Mouse (Mus musculus) spleen, adult 2 months (tissue): ENCODE results near the gene Pla2r1. TPM values are rescaled to one million over a fixed set of nuclear protein-coding genes. Genes with fewer than 3 reads are reported as not detected.

Experiments used
- DNase-seq, 2 experiments: peaks; one replicate each; pipeline versions ENCODE4 v3.0.0 to v3.0.0-alpha.2; 2012 to 2021; ENCODE audit warnings: low spot score in 2 of 2, low read depth in 1 of 2
- H3K27ac ChIP-seq: fragments of 200-500 bp; 2 replicates; pipeline ENCODE4 v1.5.1; 2012; ENCODE audit warnings: low read length, inconsistent platforms; ENCODE audit not compliant: insufficient read depth
- H3K27me3 ChIP-seq: fragments of 200-500 bp; 2 replicates; pipeline ENCODE4 v1.6.1; 2012; ENCODE audit warnings: mild to moderate bottlenecking, moderate library complexity, low read length, inconsistent platforms; ENCODE audit not compliant: control insufficient read depth, insufficient read depth
- H3K36me3 ChIP-seq: fragments of 200-500 bp; 2 replicates; pipeline ENCODE4 v1.6.1; 2012; ENCODE audit warnings: mild to moderate bottlenecking, low read length, inconsistent platforms; ENCODE audit not compliant: control insufficient read depth, insufficient read depth
- H3K4me1 ChIP-seq: fragments of 200-500 bp; 2 replicates; pipeline ENCODE4 v1.6.1; 2011; ENCODE audit warnings: inconsistent platforms; ENCODE audit not compliant: control insufficient read depth, insufficient read depth, insufficient read length
- H3K4me3 ChIP-seq: fragments of 200-500 bp; 2 replicates; pipeline ENCODE4 v1.5.1; 2011; ENCODE audit warnings: mild to moderate bottlenecking, inconsistent platforms; ENCODE audit not compliant: insufficient read depth, insufficient read length; ENCODE audit errors: extremely low read depth
- CTCF ChIP-seq: fragments of 200-500 bp; IDR thresholded peaks from 2 replicates; pipeline ENCODE4 v1.5.1; 2011; ENCODE audit warnings: mild to moderate bottlenecking, inconsistent platforms; ENCODE audit not compliant: insufficient read depth, insufficient read length, insufficient replicate concordance; ENCODE audit errors: extremely low read depth
- POLR2A ChIP-seq: fragments of 200-500 bp; IDR thresholded peaks from 2 replicates; pipeline ENCODE4 v1.6.1; 2011; ENCODE audit warnings: low read depth, low read length, inconsistent platforms
- WGBS: fragments of 180-500 bp; shearing (Covaris S2); methylation state at CpG from one replicate; pipeline ENCODE4 v1.1.7; 2018; 5-methylcytosine and 5-hydroxymethylcytosine counted together
- polyA plus RNA-seq: library from polyadenylated mRNA; depleted of rRNA; stranded (reverse); fragments of >200 nt; gene quantifications from 2 replicates; pipeline ENCODE4 v1.2.3, GENCODE M21; 2012; rRNA removed

Gene Pla2r1
- polyA plus RNA-seq, 1 experiment = 1.4 TPM

DNA sequence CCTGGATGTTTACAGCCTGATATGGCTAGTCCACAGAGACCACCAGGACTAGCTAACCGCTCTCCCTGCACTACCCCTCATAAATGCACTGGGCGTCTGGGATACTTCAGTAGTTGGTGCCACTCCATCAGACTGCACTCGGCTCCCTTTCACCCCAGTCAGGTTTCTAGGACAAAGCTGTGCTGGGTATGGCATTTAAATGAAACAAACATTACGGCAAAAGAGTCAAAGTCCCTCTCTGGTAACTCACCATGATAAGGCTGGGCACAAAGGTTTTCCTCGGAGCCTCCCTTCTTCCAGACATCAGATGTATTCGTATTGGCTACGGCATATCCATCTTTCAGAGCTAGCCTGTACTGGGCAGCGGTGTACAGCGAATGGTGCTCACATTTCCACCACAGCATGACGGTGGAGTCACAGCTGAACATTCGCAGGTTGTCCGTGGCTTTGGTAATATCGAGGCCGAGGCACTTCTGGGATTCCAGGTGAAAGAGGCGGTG lies 177.4 kb downstream of the Pla2r1 start:
- no peak for TF ChIP-seq POLR2A
- TF ChIP-seq CTCF = no peak
- no peak for DNase-seq
- Histone ChIP-seq H3K36me3 (no peaks in the 10 kb centered on the region), H3K4me1 (no peaks in the 10 kb centered on the region), H3K27me3 (no peaks in the 10 kb centered on the region), H3K27ac (no peak overlapping the region), H3K4me3 (no peak overlapping the region)
- 97% methylated on average over 15 of the region's 15 CpGs for WGBS

- WGBS = 84% methylated on average over 8 of the region's 8 CpGs
- H3K27me3 ChIP-seq = no peaks in the 10 kb centered on the region
- no peak overlapping the region for H3K27ac ChIP-seq
- H3K4me1 ChIP-seq = no peaks in the 10 kb centered on the region
- DNase-seq = no peak
- TF ChIP-seq CTCF (no peak), POLR2A (no peak)
- H3K36me3 ChIP-seq = no peaks in the 10 kb centered on the region
- H3K4me3 ChIP-seq = no peak overlapping the region
Measured at GRCm38 (mm10) chr2:60375126-60375525, 178.0 kb downstream of the Pla2r1 start.

DNA sequence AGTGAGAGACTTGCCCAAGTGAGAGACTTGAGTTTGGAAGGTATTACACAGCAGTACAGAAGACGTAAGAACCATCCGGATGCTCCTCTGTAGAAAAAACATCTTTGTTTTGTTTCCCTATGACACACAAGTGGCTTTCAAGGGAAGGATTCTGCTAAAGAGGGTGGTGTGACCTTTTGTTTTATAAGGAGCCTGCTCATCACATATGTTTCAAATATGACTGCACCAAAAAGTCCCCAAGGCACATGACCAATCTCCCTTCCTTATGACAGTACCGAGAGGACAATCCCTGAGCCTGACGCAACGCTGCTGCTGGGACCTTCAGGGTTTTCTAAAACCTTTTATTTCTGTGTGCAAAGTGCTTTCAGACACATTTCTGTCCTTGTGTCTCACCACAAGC lies 182.9 kb downstream of the Pla2r1 start:
- H3K27me3 ChIP-seq = no peaks in the 10 kb centered on the region
- H3K4me1 ChIP-seq = no peaks in the 10 kb centered on the region
- no peak for DNase-seq
- TF ChIP-seq CTCF = no peak
- no peak for TF ChIP-seq POLR2A
- H3K36me3 ChIP-seq = no peaks in the 10 kb centered on the region
- no peak overlapping the region for H3K4me3 ChIP-seq
- H3K27ac ChIP-seq = no peak overlapping the region
- WGBS = 89% methylated on average over 5 of the region's 5 CpGs

DNA sequence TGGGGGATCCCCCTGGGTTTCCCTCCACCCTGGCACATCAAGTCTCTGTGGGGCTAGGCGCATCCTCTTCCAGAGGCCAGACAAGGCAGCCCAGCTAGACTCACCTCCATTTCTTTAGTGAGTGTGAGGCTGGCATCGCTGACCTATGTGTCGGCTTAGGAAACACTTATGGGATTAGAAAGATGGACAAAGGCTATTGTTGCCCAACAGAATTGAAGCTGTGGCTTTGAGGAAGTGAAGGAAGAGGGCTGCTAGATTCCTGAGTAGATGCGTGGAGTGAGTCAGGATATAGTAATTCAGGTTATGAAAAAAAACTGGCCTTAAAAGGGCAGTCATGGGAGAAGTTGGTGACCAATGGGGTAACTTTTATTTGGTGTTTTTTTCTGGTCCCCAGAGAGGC lies 183.7 kb downstream of the Pla2r1 start:
- TF ChIP-seq CTCF = no peak
- TF ChIP-seq POLR2A = no peak
- DNase-seq = no peak
- H3K36me3 ChIP-seq = no peaks in the 10 kb centered on the region
- no peaks in the 10 kb centered on the region for H3K4me1 ChIP-seq
- H3K27ac ChIP-seq = no peak overlapping the region
- no peaks in the 10 kb centered on the region for H3K27me3 ChIP-seq
- WGBS = 87% methylated on average over 4 of the region's 4 CpGs
- H3K4me3 ChIP-seq = no peak overlapping the region

DNA sequence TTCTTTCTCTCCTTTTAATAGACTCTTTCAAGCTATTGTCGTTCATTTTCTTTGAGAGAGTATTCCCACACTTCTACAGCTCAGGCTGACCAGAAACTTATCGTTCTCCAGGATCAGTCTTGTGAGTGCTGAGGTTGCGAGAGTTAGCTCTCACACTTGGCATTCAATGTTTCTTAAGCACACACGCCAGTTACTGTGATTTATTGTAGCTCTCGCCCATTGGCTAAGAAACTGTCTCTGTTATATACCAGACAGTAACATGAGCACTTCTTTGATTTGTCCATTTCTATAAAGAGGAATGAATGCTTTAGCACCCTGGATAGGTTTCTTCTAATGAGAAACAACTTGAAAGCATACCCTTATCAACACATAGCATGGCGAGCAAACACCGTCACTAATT lies 185.2 kb downstream of the Pla2r1 start:
- WGBS = 92% methylated on average over 7 of the region's 7 CpGs
- Histone ChIP-seq H3K4me1 (no peaks in the 10 kb centered on the region), H3K27ac (no peak overlapping the region), H3K4me3 (no peak overlapping the region), H3K36me3 (no peaks in the 10 kb centered on the region), H3K27me3 (no peaks in the 10 kb centered on the region)
- DNase-seq = no peak
- TF ChIP-seq CTCF (no peak), POLR2A (no peak)

Other genes with a start within 250 kb of the Pla2r1 start
- 2.2 and 2.3 TPM in 2 replicates for gene Ly75, start 170.0 kb downstream of the Pla2r1 start, polyA plus RNA-seq
- 0.01 TPM in 1 of 2 replicates, not detected in the other for gene Itgb6, start 169.3 kb upstream of the Pla2r1 start, polyA plus RNA-seq